8 mouse cellular contexts compared by ENCODE assay signal in the genomic region with DNA sequence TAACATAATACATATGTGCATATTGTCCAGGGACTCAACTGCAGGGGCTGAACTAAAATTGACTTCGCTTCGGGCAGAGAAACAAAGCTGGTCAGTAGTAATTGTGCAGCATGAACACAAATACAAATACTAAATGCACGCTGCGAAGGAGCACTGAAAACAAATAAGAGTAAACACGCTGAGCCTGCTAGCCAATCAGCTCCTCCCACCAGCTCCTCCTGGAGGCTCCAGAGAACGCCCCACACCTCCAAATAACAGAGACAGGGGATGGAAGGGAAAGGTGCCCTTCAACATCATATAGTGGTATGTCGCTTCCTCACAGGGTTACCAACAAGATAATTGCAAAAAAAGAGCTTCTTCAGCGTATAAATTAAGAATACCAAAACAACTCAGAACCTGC.
DNase-seq lines count a peak whose midpoint lies in the region; ATAC-seq and TF ChIP-seq lines count a peak whose summit lies in the region.

No protein-coding gene starts in this region.

- 39% methylated on average over 8 of the region's 8 CpGs for WGBS in kidney, embryonic 15.5 days
- WGBS in olfactory bulb, adult 2 months: 4% methylated on average over 8 of the region's 8 CpGs

- TF ChIP-seq POLR2A in olfactory bulb, adult 2 months (IDR thresholded peaks at IDR 0.05; ENCODE audit: insufficient read depth, low read depth, low read length): no peak

- DNase-seq in kidney, adult 18-20 months: no peak
- peak; percentile 37 to 56 for DNase-seq in cerebellum, postnatal 36 days
- peak; percentile 36 to 48 for DNase-seq in heart, postnatal 10 days
- DNase-seq in left cerebral cortex, postnatal 36 days (ENCODE audit: low spot score in 2 of 2): peak; percentile 18 to 41
- DNase-seq in gastrocnemius, adult 8-10 months (ENCODE audit: low spot score in 2 of 2): no peak
- no peak for DNase-seq in gastrocnemius, postnatal 14 days

- H3K27ac ChIP-seq in kidney, embryonic 15.5 days: peak overlapping the region; percentile 95
- peak overlapping the region; percentile 99 for H3K27ac ChIP-seq in olfactory bulb, adult 2 months (ENCODE audit: insufficient read depth, low read depth, low read length)

- intact Hi-C loops in heart, postnatal 10 days (cut with DNase I): loop anchor here (5.0 to 10.0 kb wide), 7 partner anchors 90 to 1188 kb away; no protein-coding TSS in a partner anchor
- intact Hi-C loops in left cerebral cortex, postnatal 36 days (cut with DNase I): loop anchor here (5.0 to 10.0 kb wide), 3 partner anchors 300 to 1420 kb away; no protein-coding TSS in a partner anchor
- intact Hi-C loops in gastrocnemius, postnatal 14 days (cut with DNase I; ENCODE audit: low total_unique reads): loop anchor here (10.0 kb wide), 1 partner anchor 538 kb away; a partner anchor contains a TSS

- H3K4me3 ChIP-seq in kidney, embryonic 15.5 days (replicated peaks): peak overlapping the region; percentile 35
- peak overlapping the region; percentile 32 for H3K4me3 ChIP-seq in olfactory bulb, adult 2 months (ENCODE audit: insufficient read depth, low read depth, low read length)

- H3K27me3 ChIP-seq in kidney, embryonic 15.5 days: no peaks in the 10 kb centered on the region

- H3K9ac ChIP-seq in kidney, embryonic 15.5 days: no peak overlapping the region

- no peak for TF ChIP-seq CTCF in olfactory bulb, adult 2 months (IDR thresholded peaks at IDR 0.05; ENCODE audit: insufficient read depth, low read depth, low read length)

- no peak for ATAC-seq in kidney, embryonic 15.5 days (replicated peaks; ENCODE audit: low FRiP score)

- peak overlapping the region; percentile 56 for H3K4me2 ChIP-seq in kidney, embryonic 15.5 days

- H3K9me3 ChIP-seq in kidney, embryonic 15.5 days (replicated peaks): no peaks in the 10 kb centered on the region

- H3K4me1 ChIP-seq in kidney, embryonic 15.5 days: peaks cover 51% of the 10 kb centered on the region
- H3K4me1 ChIP-seq in olfactory bulb, adult 2 months (ENCODE audit: control insufficient read depth, insufficient read depth, low read length): no peaks in the 10 kb centered on the region

- H3K36me3 ChIP-seq in kidney, embryonic 15.5 days: no peaks in the 10 kb centered on the region

Comparison
In these comparisons a context has a peak if more than half of its experiments do, and no peak if none do; other contexts are left out.
1. DNase-seq: peak in cerebellum, postnatal 36 days (2 of 2), heart, postnatal 10 days (2 of 2) and left cerebral cortex, postnatal 36 days (2 of 2); none in kidney, adult 18-20 months (single experiment), gastrocnemius, adult 8-10 months (0 of 2) and gastrocnemius, postnatal 14 days (single experiment).